Mouse (Mus musculus) CH12.LX (cell line): ENCODE data around the gene Krt39. TPM values are rescaled to one million over a fixed set of nuclear protein-coding genes. Genes with fewer than 3 reads are reported as not detected.

Experiments used
- DNase-seq: peaks from one replicate; pipeline ENCODE4 v3.0.0-alpha.2; 2013; ENCODE audit errors: extremely low read depth
- H3K27ac ChIP-seq: 2 replicates; pipeline ENCODE4 v1.5.1; 2012; ENCODE audit warnings: low read depth, mild to moderate bottlenecking, control low read depth, moderate library complexity; ENCODE audit not compliant: insufficient read depth
- H3K27me3 ChIP-seq: replicated peaks from 2 replicates; pipeline ENCODE3; 2012; ENCODE audit warnings: inconsistent platforms
- H3K36me3 ChIP-seq, 2 experiments: replicated peaks in 1 of 2; 2 replicates each; pipeline versions ENCODE3 to v1.6.1; 2012; ENCODE audit warnings: inconsistent platforms in 1 of 2, low read length in 1 of 2, mild to moderate bottlenecking in 1 of 2, mixed read lengths in 1 of 2, moderate library complexity in 1 of 2; ENCODE audit not compliant: control insufficient read depth in 1 of 2, insufficient read depth in 1 of 2
- H3K4me1 ChIP-seq, 2 experiments: 2 replicates each; pipeline ENCODE4 v1.6.1; 2012; ENCODE audit warnings: inconsistent platforms in 1 of 2, moderate library complexity in 1 of 2; ENCODE audit not compliant: insufficient read depth in 2 of 2, control insufficient read depth in 1 of 2
- H3K4me2 ChIP-seq: 2 replicates; pipeline ENCODE4 v1.6.1; 2012; ENCODE audit warnings: low read depth, mild to moderate bottlenecking, control low read depth; ENCODE audit not compliant: poor library complexity, insufficient read depth, severe bottlenecking
- H3K4me3 ChIP-seq, 3 experiments: fragments of 150-350 bp in 1 of 3; sonication (generic) in 1 of 3; replicated peaks in 1 of 3; 2 replicates each; pipeline versions ENCODE3 to v1.5.1; 2011 to 2012; ENCODE audit warnings: low read depth in 2 of 3, low read length in 2 of 3, mild to moderate bottlenecking in 2 of 3, moderate library complexity in 2 of 3, control low read depth in 1 of 3, improper control_type of control experiment in 1 of 3, inconsistent platforms in 1 of 3, mixed read lengths in 1 of 3; ENCODE audit not compliant: poor library complexity in 1 of 3
- H3K79me2 ChIP-seq: replicated peaks from 2 replicates; pipeline ENCODE4 v1.6.1; 2012; ENCODE audit warnings: mild to moderate bottlenecking, moderate library complexity; ENCODE audit not compliant: control insufficient read depth, poor library complexity, insufficient read depth, severe bottlenecking; ENCODE audit errors: extremely low read depth
- H3K9ac ChIP-seq: 2 replicates; pipeline ENCODE4 v1.6.1; 2012; ENCODE audit warnings: low read depth, mild to moderate bottlenecking, control low read depth, moderate library complexity; ENCODE audit not compliant: insufficient read depth
- H3K9me3 ChIP-seq: replicated peaks from 2 replicates; pipeline ENCODE3; 2012; ENCODE audit warnings: low read length, inconsistent platforms, mixed read lengths
- BHLHE40 ChIP-seq: IDR thresholded peaks from 2 replicates; pipeline ENCODE4 v1.6.1; 2011; ENCODE audit warnings: mild to moderate bottlenecking, low read depth, low read length, improper control_type of control experiment
- CHD1 ChIP-seq: IDR thresholded peaks from 2 replicates; pipeline ENCODE4 v1.6.1; 2012; ENCODE audit warnings: low read depth, low read length, improper control_type of control experiment, inconsistent platforms
- CHD2 ChIP-seq: IDR thresholded peaks from 2 replicates; pipeline ENCODE4 v1.6.1; 2011; ENCODE audit warnings: low read length, improper control_type of control experiment
- GABPA ChIP-seq: IDR thresholded peaks from 2 replicates; pipeline ENCODE4 v1.6.1; 2012; ENCODE audit warnings: low read depth, low read length, improper control_type of control experiment, inconsistent platforms; ENCODE audit not compliant: insufficient replicate concordance
- JUN ChIP-seq: IDR thresholded peaks from 2 replicates; pipeline ENCODE4 v1.6.1; 2011; ENCODE audit warnings: low read depth, mild to moderate bottlenecking, low read length, improper control_type of control experiment, moderate library complexity; ENCODE audit not compliant: insufficient read depth
- MAX ChIP-seq: IDR thresholded peaks from 2 replicates; pipeline ENCODE4 v1.6.1; 2011; ENCODE audit warnings: low read length, improper control_type of control experiment
- MAZ ChIP-seq: IDR thresholded peaks from 2 replicates; pipeline ENCODE4 v1.6.1; 2012; ENCODE audit warnings: low read depth, mild to moderate bottlenecking, inconsistent platforms, low read length, improper control_type of control experiment, moderate library complexity
- MXI1 ChIP-seq: IDR thresholded peaks from 2 replicates; pipeline ENCODE4 v1.6.1; 2011; ENCODE audit warnings: mild to moderate bottlenecking, low read depth, low read length, improper control_type of control experiment
- POLR2AphosphoS2 ChIP-seq: IDR thresholded peaks from 2 replicates; pipeline ENCODE4 v1.6.1; 2011; ENCODE audit warnings: low read depth, low read length, improper control_type of control experiment
- RCOR1 ChIP-seq: conservative IDR thresholded peaks from 2 replicates; pipeline ENCODE4 v1.6.1; 2012; ENCODE audit warnings: low read depth, mild to moderate bottlenecking, inconsistent platforms, low read length, improper control_type of control experiment
- USF2 ChIP-seq: conservative IDR thresholded peaks from 2 replicates; pipeline ENCODE4 v1.6.1; 2011; ENCODE audit warnings: low read depth, low read length, improper control_type of control experiment
- dilution Hi-C: fragments of 300-500 bp; cut with MboI; formaldehyde crosslinking; loops from 2 replicates; pipeline ENCODE4 v1.14.3; 2020; ENCODE audit warnings: low sequenced_read_pairs; ENCODE audit not compliant: extremely low pct_unique_long_range_greater_than_20kb, extremely low pct_ligation_motif_present
- in situ Hi-C: fragments of 300-500 bp; cut with MboI; formaldehyde crosslinking; loops from 3 replicates; pipeline ENCODE4 v1.14.3; 2019; ENCODE audit warnings: low sequenced_read_pairs, low pct_ligation_motif_present, low pct_unique_long_range_greater_than_20kb, mixed read lengths
- polyA plus RNA-seq: library from polyadenylated mRNA; unstranded; fragments of >175 nt; gene quantifications from 2 replicates; pipeline ENCODE4 v1.2.1, GENCODE M21; 2012; ENCODE audit warnings: low read depth; ENCODE audit not compliant: insufficient read length
- total RNA-seq, 2 experiments: library from RNA; depleted of rRNA; stranded (reverse); fragments of 300-350 nt in 1 of 2; fragments of >200 nt in 1 of 2; gene quantifications; 2 replicates each; pipeline ENCODE4 v1.2.3; 2012 to 2014

The Krt39 gene
- total and polyA plus RNA-seq, 3 experiments: not detected

- dilution Hi-C loops: no loop called here
- TF ChIP-seq USF2: no peak
Measured at GRCm38 (mm10) chr11:99494741-99495140, 26.4 kb downstream of the Krt39 start.

DNA sequence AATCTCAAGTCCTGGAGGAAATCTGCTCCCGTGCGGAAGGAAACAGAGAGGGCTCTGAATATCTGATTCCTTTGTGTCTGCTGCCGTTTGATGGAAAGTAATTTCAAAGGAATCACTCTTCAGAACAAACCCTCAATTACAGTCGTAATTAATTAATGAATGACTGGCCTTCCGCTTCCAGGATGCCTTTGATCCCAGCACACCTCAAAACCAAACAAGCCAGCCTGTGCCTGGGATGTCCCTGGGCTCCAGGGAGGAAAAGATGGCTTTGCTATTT lies 27.6 kb downstream of the Krt39 start:
- H3K36me3 ChIP-seq: no peaks in the 10 kb centered on the region
- no peak overlapping the region for H3K4me2 ChIP-seq
- no peak overlapping the region for H3K4me3 ChIP-seq
- no peak overlapping the region for H3K9ac ChIP-seq
- no peaks in the 10 kb centered on the region for H3K79me2 ChIP-seq
- DNase-seq: no peak
- no peaks in the 10 kb centered on the region for H3K4me1 ChIP-seq
- no peak overlapping the region for H3K27ac ChIP-seq
- TF ChIP-seq MXI1 (no peak), CHD2 (no peak), JUN (no peak), MAX (no peak), POLR2AphosphoS2 (no peak), CHD1 (no peak), GABPA (no peak), MAZ (no peak), RCOR1 (no peak)
- in situ Hi-C loops: no loop called here
- H3K27me3 ChIP-seq: peaks cover 98% of the 10 kb centered on the region
- dilution Hi-C loops: no loop called here
- H3K9me3 ChIP-seq: no peaks in the 10 kb centered on the region

More at GRCm38 (mm10) chr11:99494741-99495140, 26.4 kb downstream of the Krt39 start:
- H3K79me2 ChIP-seq: no peaks in the 10 kb centered on the region
- no peak for DNase-seq
- in situ Hi-C loops: no loop called here
- H3K27me3 ChIP-seq: peaks cover 98% of the 10 kb centered on the region
- no peak overlapping the region for H3K4me3 ChIP-seq
- no peaks in the 10 kb centered on the region for H3K9me3 ChIP-seq
- no peak overlapping the region for H3K4me2 ChIP-seq
- no peak overlapping the region for H3K27ac ChIP-seq
- H3K9ac ChIP-seq: no peak overlapping the region
- no peaks in the 10 kb centered on the region for H3K4me1 ChIP-seq
- H3K36me3 ChIP-seq: no peaks in the 10 kb centered on the region

DNA sequence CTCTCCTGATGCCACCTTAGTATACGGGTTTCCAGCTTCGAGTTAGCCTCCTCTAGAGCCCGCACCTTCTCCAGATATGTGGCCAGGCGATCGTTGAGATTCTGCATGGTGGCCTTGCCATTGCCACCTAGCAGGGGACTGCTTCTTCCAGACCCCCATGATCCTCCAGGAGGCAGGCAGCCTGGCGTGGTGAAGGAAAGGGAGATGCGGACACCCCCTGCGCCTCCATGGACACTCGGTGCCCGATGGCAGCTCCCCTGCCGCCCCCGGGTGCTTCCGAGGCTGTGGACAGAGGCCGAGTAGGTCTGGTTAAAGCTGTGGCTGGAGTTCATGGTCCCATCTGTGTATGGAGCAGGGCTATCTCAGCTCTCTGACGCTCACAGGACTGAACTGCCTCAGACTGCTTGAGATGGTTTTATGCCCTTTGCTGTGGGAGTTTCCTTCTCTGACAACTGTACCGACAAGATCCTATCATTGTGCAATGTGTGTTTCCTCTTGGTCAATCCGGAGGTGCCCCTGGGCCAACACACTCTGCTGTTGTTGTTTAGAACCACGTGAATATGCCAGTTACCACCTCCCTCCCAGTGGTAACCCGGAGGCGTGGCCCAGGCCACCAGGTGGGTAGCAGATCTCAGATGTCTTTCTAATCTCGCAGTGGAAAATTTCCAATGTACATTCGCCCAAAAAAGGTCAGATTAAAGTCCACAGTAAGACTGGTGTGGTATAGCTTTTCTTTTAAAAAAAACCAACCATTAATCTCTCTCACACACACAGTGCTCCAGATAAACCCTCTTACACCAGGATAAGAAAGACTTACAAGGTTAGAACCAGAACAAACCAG lies 28.2 kb downstream of the Krt39 start, which contains the start of gene Krt23:
Gene Krt23 (minus strand): TSS at position 405 of the 841 bp plus-strand sequence.
- Histone ChIP-seq H3K4me1 (no peaks in the 10 kb centered on the region), H3K9ac (no peak within 1 kb of the TSS), H3K9me3 (no peaks in the 10 kb centered on the region), H3K79me2 (no peaks in the 10 kb centered on the region), H3K27ac (no peak within 1 kb of the TSS), H3K4me2 (no peak within 1 kb of the TSS), H3K36me3 (no peaks in the 10 kb centered on the region), H3K4me3 (no peak within 1 kb of the TSS), H3K27me3 (peaks cover 95% of the 10 kb centered on the region)
- in situ Hi-C loops (no loop called here), dilution Hi-C loops (no loop called here)
- no peak for DNase-seq
- TF ChIP-seq BHLHE40: no peak
